Mouse (Mus musculus): ENCODE measurements at regions not wholly inside any gene's neighbourhood (a gene's known extent, or its start where the extent isn't known, plus 50 kb on each side); places are given as distances from the start of the nearest gene placed in this dataset.

DNA sequence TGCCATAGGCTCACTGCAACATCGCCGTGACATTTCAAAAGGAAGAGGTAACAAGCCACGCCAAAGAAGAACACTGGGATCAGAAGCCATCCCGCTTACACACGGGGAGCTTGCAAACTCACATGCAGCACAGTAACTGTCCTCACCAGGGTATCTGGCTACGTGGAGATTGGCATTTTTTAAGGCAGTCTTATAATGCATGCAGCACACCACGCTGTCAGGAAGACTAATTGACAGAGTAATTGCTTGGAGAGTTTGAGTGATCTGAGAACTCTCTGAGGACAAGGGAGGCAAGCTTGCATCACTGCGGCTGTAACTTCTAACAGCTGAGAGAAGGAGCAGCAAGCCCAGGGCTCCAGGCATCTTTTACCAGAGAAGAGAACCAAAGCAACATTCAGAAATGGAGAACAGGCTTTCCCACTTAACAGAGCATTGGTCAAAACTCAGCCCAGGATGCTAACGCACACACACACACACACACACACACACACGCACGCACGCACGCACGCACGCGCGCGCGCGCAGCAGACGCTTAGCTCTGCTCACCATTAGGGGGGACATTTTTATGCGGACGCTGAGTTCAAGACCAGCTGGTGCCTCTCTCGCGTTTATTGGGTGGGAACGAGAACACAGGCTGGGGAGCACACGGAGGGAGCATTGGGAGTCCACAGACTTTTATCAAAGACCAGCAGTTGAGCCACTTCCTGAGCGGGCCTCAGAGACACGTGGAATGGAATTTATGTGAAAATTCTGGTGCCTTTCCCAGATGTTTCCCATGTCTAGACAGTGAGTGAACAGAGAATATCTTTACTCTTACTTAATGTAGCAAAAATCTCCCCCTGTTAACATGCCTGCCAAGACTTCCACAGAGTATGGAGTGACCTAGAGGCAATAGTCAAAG is 66.6 kb downstream of the 1700129C05Rik start:
- Histone ChIP-seq H3K27ac (no peak overlapping the region), H3K4me1 (peaks cover 10% of the 10 kb centered on the region; the same call in 1 of the 2 replicates), H3K9me3 (no peaks in the 10 kb centered on the region), H3K27me3 (replicated peaks) (no peaks in the 10 kb centered on the region), H3K4me3 (0 out of 2 replicates have a peak overlapping the region, but pooled peaks have one; percentile 12), H3K4me2 (peak overlapping the region; percentile 39), H3K36me3 (replicated peaks) (no peaks in the 10 kb centered on the region), H3K9ac (no peak overlapping the region)
- peak; percentile 69 for ATAC-seq (replicated peaks)
- 44% methylated on average over 29 of the region's 29 CpGs for WGBS

GRCm38 (mm10) chr14:59072323-59073039 is 70.2 kb downstream of the 1700129C05Rik start:
- no peak for ATAC-seq (replicated peaks)
- no peak overlapping the region for H3K9ac ChIP-seq
- H3K4me2 ChIP-seq = no peak overlapping the region
- no peaks in the 10 kb centered on the region for H3K36me3 ChIP-seq (replicated peaks)
- H3K4me1 ChIP-seq = peaks cover 10% of the 10 kb centered on the region; the same call in 1 of the 2 replicates
- 67% methylated on average over 7 of the region's 7 CpGs for WGBS
- H3K27ac ChIP-seq = no peak overlapping the region
- H3K4me3 ChIP-seq = no peak overlapping the region
- no peaks in the 10 kb centered on the region for H3K9me3 ChIP-seq
- no peaks in the 10 kb centered on the region for H3K27me3 ChIP-seq (replicated peaks)

DNA sequence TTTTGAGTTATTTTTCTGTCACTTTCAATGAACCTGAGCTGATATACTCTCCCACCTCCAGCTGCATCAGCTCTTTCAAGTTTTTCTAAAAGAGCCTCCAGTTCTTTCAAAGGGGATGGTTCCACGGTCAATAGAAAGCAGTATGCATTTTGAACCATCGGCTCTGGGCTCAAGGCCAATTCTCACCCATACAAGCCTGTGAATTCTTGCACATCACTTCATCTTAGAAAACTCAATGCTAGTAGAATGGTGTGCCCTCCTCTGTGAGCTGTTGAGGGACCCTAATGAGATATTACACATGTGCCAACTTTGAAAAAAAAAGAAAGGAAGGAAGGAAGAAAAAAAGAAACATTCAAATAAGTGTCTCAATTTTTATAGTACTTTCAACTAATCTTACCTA is 72.6 kb downstream of the 1700129C05Rik start:
- Histone ChIP-seq H3K4me1 (no peaks in the 10 kb centered on the region), H3K9ac (no peak overlapping the region), H3K36me3 (replicated peaks) (no peaks in the 10 kb centered on the region), H3K4me2 (no peak overlapping the region), H3K27me3 (replicated peaks) (no peaks in the 10 kb centered on the region), H3K4me3 (no peak overlapping the region), H3K9me3 (no peaks in the 10 kb centered on the region), H3K27ac (no peak overlapping the region)
- ATAC-seq (replicated peaks) = no peak
- WGBS = 72% methylated on average over 2 of the region's 2 CpGs

GRCm38 (mm10) chr14:59066456-59067220 is 76.1 kb downstream of the 1700129C05Rik start:
- H3K9me3 ChIP-seq = no peaks in the 10 kb centered on the region
- no peak for ATAC-seq (replicated peaks)
- H3K36me3 ChIP-seq (replicated peaks) = no peaks in the 10 kb centered on the region
- no peaks in the 10 kb centered on the region for H3K27me3 ChIP-seq (replicated peaks)
- H3K4me3 ChIP-seq = no peak overlapping the region
- H3K4me2 ChIP-seq = no peak overlapping the region
- no peak overlapping the region for H3K9ac ChIP-seq
- WGBS = 78% methylated on average over 8 of the region's 8 CpGs
- no peak overlapping the region for H3K27ac ChIP-seq
- no peaks in the 10 kb centered on the region for H3K4me1 ChIP-seq

DNA sequence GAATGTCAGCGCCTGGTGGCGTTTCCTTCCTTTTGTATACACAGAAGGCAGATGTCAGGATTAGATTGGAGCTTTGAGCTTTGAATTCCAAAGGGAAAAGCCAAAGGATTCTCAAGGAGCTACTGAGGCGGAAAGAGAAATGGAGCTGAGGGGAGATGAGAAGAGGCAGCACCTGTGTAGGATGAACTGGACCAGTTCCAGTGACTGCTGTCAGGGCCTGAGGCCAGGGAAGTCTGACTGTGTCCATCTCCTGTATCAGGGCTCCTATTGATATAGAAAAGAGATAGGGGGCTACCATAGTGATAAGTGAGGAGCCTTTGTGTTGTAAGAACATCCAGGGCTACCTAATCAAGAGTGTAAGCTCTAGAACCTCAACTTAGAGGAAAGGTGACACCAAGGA is 79.5 kb downstream of the 1700129C05Rik start:
- no peaks in the 10 kb centered on the region for H3K4me1 ChIP-seq
- 52% methylated on average over 3 of the region's 3 CpGs for WGBS
- H3K9ac ChIP-seq = no peak overlapping the region

GRCm38 (mm10) chr14:59056832-59057231 is 85.9 kb downstream of the 1700129C05Rik start:
- Histone ChIP-seq H3K4me1 (no peaks in the 10 kb centered on the region), H3K27ac (no peak overlapping the region), H3K4me3 (no peak overlapping the region), H3K9me3 (no peaks in the 10 kb centered on the region), H3K36me3 (replicated peaks) (no peaks in the 10 kb centered on the region), H3K4me2 (no peak overlapping the region), H3K27me3 (replicated peaks) (no peaks in the 10 kb centered on the region), H3K9ac (no peak overlapping the region)
- 93% methylated on average over 3 of the region's 3 CpGs for WGBS
- ATAC-seq (replicated peaks) = no peak

More for the DNA sequence above, 79.5 kb downstream of the 1700129C05Rik start:
- Histone ChIP-seq H3K36me3 (replicated peaks) (no peaks in the 10 kb centered on the region), H3K9me3 (no peaks in the 10 kb centered on the region), H3K4me3 (no peak overlapping the region), H3K27me3 (replicated peaks) (no peaks in the 10 kb centered on the region), H3K27ac (no peak overlapping the region), H3K4me2 (no peak overlapping the region)
- no peak for ATAC-seq (replicated peaks)

- WGBS = 93% methylated on average over 3 of the region's 3 CpGs
- H3K9me3 ChIP-seq = no peaks in the 10 kb centered on the region
These were observed 87.4 kb downstream of the 1700129C05Rik start for GRCm38 (mm10) chr14:59055283-59055682.

DNA sequence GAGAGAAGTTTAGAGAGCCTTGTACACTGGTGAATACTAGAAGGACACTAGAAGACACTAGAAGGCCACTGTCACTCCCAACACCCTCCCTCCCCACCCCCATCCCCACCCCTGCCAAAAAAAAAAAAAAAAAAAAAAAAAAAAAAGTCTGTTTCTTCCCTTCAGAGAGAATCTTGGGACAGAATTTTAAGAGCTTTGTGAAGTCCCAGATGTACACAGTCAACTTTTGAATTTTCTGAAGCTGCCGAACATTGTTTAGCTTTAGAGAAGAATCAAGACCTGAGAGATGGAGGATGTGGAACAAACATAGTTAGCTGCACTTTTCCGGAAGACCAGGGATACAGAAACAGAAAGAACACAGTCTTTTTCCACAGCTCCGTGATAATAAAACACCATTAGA is 90.3 kb downstream of the 1700129C05Rik start:
- H3K27me3 ChIP-seq (replicated peaks) = no peaks in the 10 kb centered on the region
- H3K4me2 ChIP-seq = no peak overlapping the region
- 90% methylated on average over 3 of the region's 3 CpGs for WGBS

More at GRCm38 (mm10) chr14:59055283-59055682, 87.4 kb downstream of the 1700129C05Rik start:
- H3K27ac ChIP-seq = no peak overlapping the region
- H3K27me3 ChIP-seq (replicated peaks) = no peaks in the 10 kb centered on the region
- no peaks in the 10 kb centered on the region for H3K36me3 ChIP-seq (replicated peaks)
- H3K4me2 ChIP-seq = no peak overlapping the region
- no peak overlapping the region for H3K9ac ChIP-seq
- ATAC-seq (replicated peaks) = no peak
- no peak overlapping the region for H3K4me3 ChIP-seq
- no peaks in the 10 kb centered on the region for H3K4me1 ChIP-seq

GRCm38 (mm10) chr14:59051478-59051879 is 91.2 kb downstream of the 1700129C05Rik start:
- H3K4me3 ChIP-seq = no peak overlapping the region
- no peak overlapping the region for H3K27ac ChIP-seq
- no peaks in the 10 kb centered on the region for H3K36me3 ChIP-seq (replicated peaks)
- H3K4me2 ChIP-seq = no peak overlapping the region
- H3K27me3 ChIP-seq (replicated peaks) = no peaks in the 10 kb centered on the region
- H3K9ac ChIP-seq = no peak overlapping the region
- no peak for ATAC-seq (replicated peaks)
- no peaks in the 10 kb centered on the region for H3K4me1 ChIP-seq
- WGBS = 11% methylated on average over 6 of the region's 6 CpGs
- H3K9me3 ChIP-seq = no peaks in the 10 kb centered on the region

More for the DNA sequence above, 90.3 kb downstream of the 1700129C05Rik start:
- Histone ChIP-seq H3K4me1 (no peaks in the 10 kb centered on the region), H3K9ac (no peak overlapping the region), H3K36me3 (replicated peaks) (no peaks in the 10 kb centered on the region), H3K9me3 (no peaks in the 10 kb centered on the region), H3K4me3 (no peak overlapping the region), H3K27ac (no peak overlapping the region)
- ATAC-seq (replicated peaks) = no peak

DNA sequence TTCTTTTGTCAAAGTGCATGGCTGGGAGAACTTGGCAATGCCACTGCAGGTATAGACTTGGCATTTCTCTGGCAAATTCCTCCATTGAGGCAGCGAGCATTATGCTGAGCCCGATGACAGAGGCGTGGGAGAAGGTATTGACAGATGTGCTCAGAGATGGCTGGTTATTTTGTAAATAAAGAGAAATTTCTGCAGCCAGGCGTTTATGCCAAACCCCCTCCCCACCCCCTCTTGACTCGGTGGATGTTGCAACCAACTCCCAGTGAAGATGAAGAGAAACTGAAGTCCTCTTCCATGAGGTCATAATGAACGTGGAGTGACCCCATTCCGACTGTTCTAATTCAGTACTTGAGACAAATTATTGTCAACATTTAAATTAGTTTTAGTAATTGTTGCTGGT is 97.0 kb downstream of the 1700129C05Rik start:
- no peak overlapping the region for H3K4me2 ChIP-seq
- 82% methylated on average over 7 of the region's 7 CpGs for WGBS
- no peak overlapping the region for H3K4me3 ChIP-seq
- H3K27me3 ChIP-seq (replicated peaks) = no peaks in the 10 kb centered on the region
- H3K27ac ChIP-seq = no peak overlapping the region
- H3K36me3 ChIP-seq (replicated peaks) = no peaks in the 10 kb centered on the region
- H3K9me3 ChIP-seq = no peaks in the 10 kb centered on the region
- no peak overlapping the region for H3K9ac ChIP-seq
- no peak for ATAC-seq (replicated peaks)
- H3K4me1 ChIP-seq = no peaks in the 10 kb centered on the region

DNA sequence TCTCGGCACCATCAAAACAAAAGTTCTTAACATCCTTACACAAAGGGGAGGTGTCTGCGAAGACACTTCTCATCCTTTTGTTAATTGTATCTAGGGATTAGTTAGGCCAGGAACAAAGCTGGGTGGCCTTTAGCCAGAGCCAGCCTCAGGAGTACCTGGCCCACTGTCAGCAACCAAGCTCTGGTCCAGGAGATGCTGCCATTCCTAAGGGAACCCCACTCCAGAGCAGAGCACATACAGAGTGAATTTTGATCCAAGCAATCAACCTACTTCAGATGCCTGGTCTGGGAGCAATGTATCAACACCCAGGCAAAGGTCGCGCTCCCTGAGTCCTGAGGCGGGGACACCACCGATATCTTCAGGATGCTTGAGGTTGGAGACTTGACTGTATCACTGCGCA is 97.5 kb downstream of the 1700129C05Rik start:
- H3K27ac ChIP-seq = no peak overlapping the region
- H3K27me3 ChIP-seq (replicated peaks) = no peaks in the 10 kb centered on the region
- H3K36me3 ChIP-seq (replicated peaks) = no peaks in the 10 kb centered on the region
- 70% methylated on average over 7 of the region's 7 CpGs for WGBS
- no peaks in the 10 kb centered on the region for H3K9me3 ChIP-seq
- no peaks in the 10 kb centered on the region for H3K4me1 ChIP-seq
- no peak overlapping the region for H3K4me3 ChIP-seq
- no peak overlapping the region for H3K9ac ChIP-seq
- H3K4me2 ChIP-seq = no peak overlapping the region
- no peak for ATAC-seq (replicated peaks)

DNA sequence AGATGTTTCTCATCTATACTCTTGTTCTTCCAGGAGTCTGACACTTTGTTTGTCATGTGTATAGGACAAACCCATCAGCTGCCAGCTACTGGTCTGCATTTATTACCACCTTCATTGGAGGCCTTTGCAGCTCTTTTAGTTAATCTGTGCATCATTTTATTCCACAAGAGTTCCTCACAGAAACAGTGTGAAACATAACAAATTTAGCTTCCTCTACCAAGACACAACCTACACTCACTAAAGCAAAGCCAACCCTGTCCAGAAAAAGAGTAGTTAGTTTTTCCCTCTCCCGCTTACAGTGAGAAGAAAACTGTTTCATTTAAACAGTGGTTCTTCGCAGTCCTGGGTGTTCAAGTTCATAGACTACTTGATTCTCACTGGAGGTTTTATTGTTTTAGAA is 100.5 kb downstream of the 1700129C05Rik start:
- H3K4me1 ChIP-seq = no peaks in the 10 kb centered on the region
- no peaks in the 10 kb centered on the region for H3K36me3 ChIP-seq (replicated peaks)
- no peak for ATAC-seq (replicated peaks)
- no peak overlapping the region for H3K9ac ChIP-seq
- H3K9me3 ChIP-seq = no peaks in the 10 kb centered on the region
- no peak overlapping the region for H3K4me2 ChIP-seq
- WGBS = 97% methylated on average over 2 of the region's 2 CpGs
- no peak overlapping the region for H3K27ac ChIP-seq
- no peaks in the 10 kb centered on the region for H3K27me3 ChIP-seq (replicated peaks)
- no peak overlapping the region for H3K4me3 ChIP-seq

Data from midbrain, embryonic 15.5 days (tissue).